Mouse (Mus musculus) heart, adult 2 months (tissue): Measurements from ENCODE around the gene Wdr45b.

ENCODE experiments used
- CTCF ChIP-seq: fragments of 200-600 bp; IDR thresholded peaks from 2 replicates; pipeline ENCODE4 v1.8.1; 2022; ENCODE audit warnings: antibody characterized with exemption, mild to moderate bottlenecking, moderate library complexity
- EP300 ChIP-seq: fragments of 200-500 bp; IDR thresholded peaks from 2 replicates; pipeline ENCODE4 v1.6.1; 2011; ENCODE audit warnings: low read depth, low read length, control low read depth; ENCODE audit not compliant: insufficient read depth
- POLR2A ChIP-seq: fragments of 200-500 bp; IDR thresholded peaks from 2 replicates; pipeline ENCODE4 v1.6.1; 2011; ENCODE audit warnings: mild to moderate bottlenecking, low read depth, low read length, control low read depth; ENCODE audit not compliant: insufficient read depth

DNA sequence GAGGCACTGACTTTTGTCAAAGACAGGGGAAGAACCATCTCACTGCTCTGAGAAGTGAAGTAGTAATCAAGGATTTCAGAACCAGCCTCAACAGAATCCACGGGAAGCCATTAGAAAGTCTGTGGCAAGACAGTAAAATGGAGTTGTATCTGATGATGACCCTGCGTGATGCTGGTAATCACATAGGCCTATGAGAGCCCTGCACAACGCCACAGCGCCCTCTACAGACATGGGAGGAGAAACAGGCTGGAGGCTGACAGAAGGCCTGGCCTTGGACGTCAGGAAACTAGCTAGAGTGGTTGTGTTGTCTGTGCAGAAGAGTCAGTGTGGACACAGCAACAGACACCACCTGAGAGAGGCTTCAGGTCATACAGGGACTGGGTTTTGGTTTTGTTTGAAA is 8.0 kb upstream of the Wdr45b start:
- TF ChIP-seq CTCF (peak; percentile 59), EP300 (0 out of 2 replicates have a peak, but pooled peaks have one; percentile 20), POLR2A (no peak)
